Mouse (Mus musculus): ENCODE measurements around the gene Col17a1. TPM values are rescaled to one million over a fixed set of nuclear protein-coding genes. Genes with fewer than 3 reads are reported as not detected.

Gene Col17a1
- total and polyA plus RNA-seq, 2 experiments from 2014 or later = 0.42 to 0.57 TPM

DNA sequence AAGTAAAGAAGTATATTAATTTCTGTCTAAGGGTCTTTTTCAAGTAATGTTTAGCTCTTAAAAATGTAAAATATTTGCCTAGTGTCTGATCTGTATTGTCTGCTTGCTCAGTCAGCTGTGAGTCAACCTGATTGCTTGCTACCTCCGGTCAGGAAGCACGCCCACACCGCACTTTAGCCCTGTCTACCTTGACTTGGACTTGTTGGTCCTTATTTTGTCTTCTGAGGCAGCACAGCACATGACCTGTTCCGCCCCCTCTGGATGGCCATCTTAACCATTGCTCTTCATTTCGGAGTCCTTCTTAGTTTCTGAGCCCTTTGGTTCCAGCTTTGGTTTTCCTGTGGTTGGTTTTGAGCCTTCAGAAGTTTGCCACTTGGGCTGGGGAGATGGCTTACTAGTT, 60.1 kb downstream of the Col17a1 start:
- Histone ChIP-seq H3K9ac (no peak overlapping the region), H3K27ac (ENCODE audit: low read depth, low read length) (no peak overlapping the region), H3K4me1 (ENCODE audit: insufficient read depth) (no peaks in the 10 kb centered on the region), H3K27me3 (ENCODE audit: insufficient read depth, low read length) (no peaks in the 10 kb centered on the region), H3K9me3 (ENCODE audit: low read length) (no peaks in the 10 kb centered on the region), H3K4me3 (ENCODE audit: low read depth, low read length) (no peak overlapping the region), H3K36me3 (ENCODE audit: insufficient read depth) (peaks cover 2% of the 10 kb centered on the region), H3K4me2 (ENCODE audit: low read depth) (no peak overlapping the region)
- no peak for ATAC-seq
- no peak for TF ChIP-seq CTCF (IDR thresholded peaks at IDR 0.05; ENCODE audit: low read depth)
- DNase-seq = no peak
- WGBS = 97% methylated on average over 5 of the region's 5 CpGs

- H3K27ac ChIP-seq (ENCODE audit: low read depth, low read length) = no peak overlapping the region
- H3K4me3 ChIP-seq (ENCODE audit: low read depth, low read length) = no peak overlapping the region
- ATAC-seq (no peak), DNase-seq (no peak)
- H3K9me3 ChIP-seq (ENCODE audit: low read length) = no peaks in the 10 kb centered on the region
- no peaks in the 10 kb centered on the region for H3K4me1 ChIP-seq (ENCODE audit: insufficient read depth)
- TF ChIP-seq CTCF (IDR thresholded peaks at IDR 0.05; ENCODE audit: low read depth) = no peak
- H3K27me3 ChIP-seq (ENCODE audit: insufficient read depth, low read length) = no peaks in the 10 kb centered on the region
- H3K4me2 ChIP-seq (ENCODE audit: low read depth) = no peak overlapping the region
- WGBS = 74% methylated on average over 5 of the region's 5 CpGs
- H3K36me3 ChIP-seq (ENCODE audit: insufficient read depth) = no peaks in the 10 kb centered on the region; the same call in 1 of the 2 replicates
- H3K9ac ChIP-seq = no peak overlapping the region
Measured at GRCm38 (mm10) chr19:47630381-47630780, 61.5 kb downstream of the Col17a1 start.

DNA sequence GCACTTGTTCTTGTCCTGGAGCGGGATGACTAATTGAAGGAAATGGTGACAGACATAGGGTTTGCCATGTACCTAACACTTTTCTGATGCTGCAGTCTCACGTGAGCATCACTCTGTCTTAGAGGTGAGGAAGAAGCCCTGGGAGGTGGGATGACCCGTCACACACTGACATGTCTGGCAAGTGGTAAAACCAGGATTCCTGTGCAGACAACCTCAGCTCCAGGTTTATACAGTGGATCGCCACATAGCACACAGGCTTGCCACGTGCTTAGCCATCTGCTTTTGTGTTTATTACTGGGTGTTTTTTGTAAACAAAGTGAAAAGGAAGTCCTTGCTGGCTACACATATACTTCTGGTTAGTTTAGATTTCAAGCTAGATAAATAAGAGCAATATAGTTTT, 62.8 kb downstream of the Col17a1 start:
- no peak for DNase-seq
- no peak overlapping the region for H3K27ac ChIP-seq (ENCODE audit: low read depth, low read length)
- ATAC-seq = no peak
- no peak overlapping the region for H3K4me3 ChIP-seq (ENCODE audit: low read depth, low read length)
- no peaks in the 10 kb centered on the region; the same call in 1 of the 2 replicates for H3K4me1 ChIP-seq (ENCODE audit: insufficient read depth)
- no peaks in the 10 kb centered on the region for H3K27me3 ChIP-seq (ENCODE audit: insufficient read depth, low read length)
- H3K9ac ChIP-seq = no peak overlapping the region
- no peaks in the 10 kb centered on the region for H3K9me3 ChIP-seq (ENCODE audit: low read length)
- WGBS = 73% methylated on average over 5 of the region's 5 CpGs
- H3K4me2 ChIP-seq (ENCODE audit: low read depth) = no peak overlapping the region
- TF ChIP-seq CTCF (IDR thresholded peaks at IDR 0.05; ENCODE audit: low read depth) = no peak
- no peaks in the 10 kb centered on the region; the same call in 1 of the 2 replicates for H3K36me3 ChIP-seq (ENCODE audit: insufficient read depth)

DNA sequence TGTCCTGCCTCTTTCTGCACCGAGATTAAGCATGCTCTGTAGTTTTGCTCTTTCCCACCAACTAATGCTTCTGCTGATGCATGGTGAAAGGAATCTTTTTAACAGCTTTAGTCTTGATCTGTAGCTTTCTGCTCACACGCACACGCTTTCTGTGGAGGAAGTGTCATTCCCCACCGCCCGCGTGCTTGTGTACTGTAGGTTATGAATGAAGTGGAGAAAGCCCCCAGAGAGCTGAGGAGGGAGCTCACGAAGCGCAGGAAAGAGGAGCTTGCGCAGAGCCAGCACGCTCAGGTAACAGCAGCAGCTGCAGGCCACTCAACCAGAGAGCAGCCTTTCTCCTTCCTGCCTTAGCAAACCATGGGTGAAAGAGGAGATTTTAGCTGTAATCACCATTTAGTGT, 64.4 kb downstream of the Col17a1 start:
- Histone ChIP-seq H3K4me1 (ENCODE audit: insufficient read depth) (no peaks in the 10 kb centered on the region; the same call in 1 of the 2 replicates), H3K27ac (ENCODE audit: low read depth, low read length) (no peak overlapping the region), H3K27me3 (ENCODE audit: insufficient read depth, low read length) (no peaks in the 10 kb centered on the region), H3K4me2 (ENCODE audit: low read depth) (no peak overlapping the region), H3K9ac (no peak overlapping the region), H3K4me3 (ENCODE audit: low read depth, low read length) (no peak overlapping the region), H3K9me3 (ENCODE audit: low read length) (no peaks in the 10 kb centered on the region), H3K36me3 (ENCODE audit: insufficient read depth) (peaks cover 9% of the 10 kb centered on the region)
- no peak for TF ChIP-seq CTCF (IDR thresholded peaks at IDR 0.05; ENCODE audit: low read depth)
- ATAC-seq = no peak
- no peak for DNase-seq
- 85% methylated on average over 10 of the region's 10 CpGs for WGBS

GRCm38 (mm10) chr19:47624940-47625711, 66.8 kb downstream of the Col17a1 start:
- H3K27me3 ChIP-seq (ENCODE audit: insufficient read depth, low read length) = no peaks in the 10 kb centered on the region
- no peak overlapping the region for H3K4me2 ChIP-seq (ENCODE audit: low read depth)
- no peaks in the 10 kb centered on the region for H3K9me3 ChIP-seq (ENCODE audit: low read length)
- H3K9ac ChIP-seq = no peak overlapping the region
- H3K27ac ChIP-seq (ENCODE audit: low read depth, low read length) = peak overlapping the region; percentile 71
- no peaks in the 10 kb centered on the region; the same call in 1 of the 2 replicates for H3K4me1 ChIP-seq (ENCODE audit: insufficient read depth)
- DNase-seq (peak; percentile 56), ATAC-seq (peak; percentile 85)
- TF ChIP-seq CTCF (IDR thresholded peaks at IDR 0.05; ENCODE audit: low read depth) = no peak
- peak overlapping the region; percentile 2; the same call in 1 of the 2 replicates for H3K4me3 ChIP-seq (ENCODE audit: low read depth, low read length)
- 20% methylated on average over 10 of the region's 10 CpGs for WGBS
- H3K36me3 ChIP-seq (ENCODE audit: insufficient read depth) = peaks cover 19% of the 10 kb centered on the region

- H3K27ac ChIP-seq (ENCODE audit: low read depth, low read length) = no peak overlapping the region
- H3K27me3 ChIP-seq (ENCODE audit: insufficient read depth, low read length) = no peaks in the 10 kb centered on the region
- no peak overlapping the region for H3K9ac ChIP-seq
- no peak overlapping the region for H3K4me2 ChIP-seq (ENCODE audit: low read depth)
- no peak for DNase-seq
- no peak for ATAC-seq
- WGBS = 90% methylated on average over 8 of the region's 8 CpGs
- peaks cover 34% of the 10 kb centered on the region for H3K36me3 ChIP-seq (ENCODE audit: insufficient read depth)
- H3K9me3 ChIP-seq (ENCODE audit: low read length) = no peaks in the 10 kb centered on the region
- no peak for TF ChIP-seq CTCF (IDR thresholded peaks at IDR 0.05; ENCODE audit: low read depth)
- H3K4me1 ChIP-seq (ENCODE audit: insufficient read depth) = no peaks in the 10 kb centered on the region; the same call in 1 of the 2 replicates
- no peak overlapping the region for H3K4me3 ChIP-seq (ENCODE audit: low read depth, low read length)
Measured at GRCm38 (mm10) chr19:47621478-47621877, 70.4 kb downstream of the Col17a1 start.

- DNase-seq = no peak
- H3K4me1 ChIP-seq (ENCODE audit: insufficient read depth) = no peaks in the 10 kb centered on the region
- no peak overlapping the region for H3K4me3 ChIP-seq (ENCODE audit: low read depth, low read length)
- H3K4me2 ChIP-seq (ENCODE audit: low read depth) = no peak overlapping the region
- no peak for ATAC-seq
- H3K9me3 ChIP-seq (ENCODE audit: low read length) = no peaks in the 10 kb centered on the region
- no peak overlapping the region for H3K9ac ChIP-seq
- TF ChIP-seq CTCF (IDR thresholded peaks at IDR 0.05; ENCODE audit: low read depth) = peak; percentile 40
- 55% methylated on average over 7 of the region's 7 CpGs for WGBS
- H3K27me3 ChIP-seq (ENCODE audit: insufficient read depth, low read length) = no peaks in the 10 kb centered on the region
- no peak overlapping the region for H3K27ac ChIP-seq (ENCODE audit: low read depth, low read length)
- H3K36me3 ChIP-seq (ENCODE audit: insufficient read depth) = peaks cover 19% of the 10 kb centered on the region
Measured at GRCm38 (mm10) chr19:47613442-47613841, 78.5 kb downstream of the Col17a1 start.
